Mouse (Mus musculus): ENCODE results near the gene Mrps25. TPM values are rescaled to one million over a fixed set of nuclear protein-coding genes. Genes with fewer than 3 reads are reported as not detected.

Mrps25 gene
- 85.2 and 88.3 TPM in 2 replicates for polyA plus RNA-seq (2015; fragmentation: Nextera tagmentation; extraction: Ambion mirVana)

- Histone ChIP-seq H3K27ac (replicated peaks) (peak within 1 kb of the TSS; percentile 82), H3K27me3 (replicated peaks) (no peaks in the 10 kb centered on the region), H3K9me3 (replicated peaks) (0 out of 2 replicates have a peak, but pooled peaks cover 5% of the 10 kb centered on the region), H3K36me3 (peaks cover 33% of the 10 kb centered on the region), H3K4me2 (peak within 1 kb of the TSS; percentile 80), H3K4me1 (peaks cover 15% of the 10 kb centered on the region), H3K4me3 (replicated peaks) (peak within 1 kb of the TSS; percentile 74), H3K9ac (replicated peaks) (peak within 1 kb of the TSS; percentile 67)
- ATAC-seq (ENCODE audit: low FRiP score), result peak; percentile 93
- under 1% methylated on average over 42 of the region's 42 CpGs for WGBS
Measured at GRCm38 (mm10) chr6:92183621-92184131, at the start of gene Mrps25. Gene Mrps25, minus strand, starts transcription at chr6:92184033.

GRCm38 (mm10) chr6:92231762-92232161 lies 47.9 kb upstream of the Mrps25 start:
- H3K9me3 ChIP-seq (replicated peaks), result no peaks in the 10 kb centered on the region
- no peak overlapping the region for H3K27ac ChIP-seq (replicated peaks)
- no peak overlapping the region for H3K9ac ChIP-seq (replicated peaks)
- H3K4me1 ChIP-seq, result no peaks in the 10 kb centered on the region
- 77% methylated on average over 4 of the region's 4 CpGs for WGBS
- no peaks in the 10 kb centered on the region for H3K27me3 ChIP-seq (replicated peaks)
- no peak for ATAC-seq (ENCODE audit: low FRiP score)
- no peak overlapping the region for H3K4me3 ChIP-seq (replicated peaks)
- no peak overlapping the region for H3K4me2 ChIP-seq
- no peaks in the 10 kb centered on the region for H3K36me3 ChIP-seq

GRCm38 (mm10) chr6:92231356-92231755 lies 47.5 kb upstream of the Mrps25 start:
- Histone ChIP-seq H3K4me1 (no peaks in the 10 kb centered on the region), H3K4me2 (no peak overlapping the region), H3K27ac (replicated peaks) (no peak overlapping the region), H3K9ac (replicated peaks) (no peak overlapping the region), H3K4me3 (replicated peaks) (no peak overlapping the region), H3K36me3 (no peaks in the 10 kb centered on the region), H3K9me3 (replicated peaks) (no peaks in the 10 kb centered on the region), H3K27me3 (replicated peaks) (no peaks in the 10 kb centered on the region)
- ATAC-seq (ENCODE audit: low FRiP score), result no peak
- WGBS, result 78% methylated on average over 1 of the region's 1 CpGs

- no peak for ATAC-seq (ENCODE audit: low FRiP score)
- Histone ChIP-seq H3K27me3 (replicated peaks) (no peaks in the 10 kb centered on the region), H3K4me1 (no peaks in the 10 kb centered on the region), H3K4me3 (replicated peaks) (no peak overlapping the region), H3K9me3 (replicated peaks) (no peaks in the 10 kb centered on the region), H3K36me3 (no peaks in the 10 kb centered on the region), H3K9ac (replicated peaks) (no peak overlapping the region), H3K4me2 (no peak overlapping the region), H3K27ac (replicated peaks) (no peak overlapping the region)
- 87% methylated on average over 2 of the region's 2 CpGs for WGBS
Measured at GRCm38 (mm10) chr6:92229586-92229985, 45.8 kb upstream of the Mrps25 start.

GRCm38 (mm10) chr6:92229103-92229502 lies 45.3 kb upstream of the Mrps25 start:
- H3K4me3 ChIP-seq (replicated peaks), result no peak overlapping the region
- H3K36me3 ChIP-seq, result no peaks in the 10 kb centered on the region
- no peak overlapping the region for H3K27ac ChIP-seq (replicated peaks)
- no peak overlapping the region for H3K4me2 ChIP-seq
- no peak overlapping the region for H3K9ac ChIP-seq (replicated peaks)
- no peaks in the 10 kb centered on the region for H3K27me3 ChIP-seq (replicated peaks)
- ATAC-seq (ENCODE audit: low FRiP score), result no peak
- H3K9me3 ChIP-seq (replicated peaks), result no peaks in the 10 kb centered on the region
- no peaks in the 10 kb centered on the region for H3K4me1 ChIP-seq

- Histone ChIP-seq H3K27me3 (replicated peaks) (no peaks in the 10 kb centered on the region), H3K4me3 (replicated peaks) (no peak overlapping the region), H3K4me1 (no peaks in the 10 kb centered on the region), H3K4me2 (no peak overlapping the region), H3K36me3 (no peaks in the 10 kb centered on the region), H3K27ac (replicated peaks) (no peak overlapping the region), H3K9ac (replicated peaks) (no peak overlapping the region), H3K9me3 (replicated peaks) (no peaks in the 10 kb centered on the region)
- ATAC-seq (ENCODE audit: low FRiP score), result no peak
- 85% methylated on average over 1 of the region's 1 CpGs for WGBS
Measured at GRCm38 (mm10) chr6:92224981-92225380, 41.1 kb upstream of the Mrps25 start.

- H3K27ac ChIP-seq (replicated peaks), result no peak overlapping the region
- no peak overlapping the region for H3K9ac ChIP-seq (replicated peaks)
- WGBS, result 87% methylated on average over 3 of the region's 3 CpGs
- H3K4me1 ChIP-seq, result no peaks in the 10 kb centered on the region
- H3K9me3 ChIP-seq (replicated peaks), result no peaks in the 10 kb centered on the region
- no peak for ATAC-seq (ENCODE audit: low FRiP score)
- no peak overlapping the region for H3K4me3 ChIP-seq (replicated peaks)
- no peaks in the 10 kb centered on the region for H3K36me3 ChIP-seq
- H3K27me3 ChIP-seq (replicated peaks), result no peaks in the 10 kb centered on the region
- no peak overlapping the region for H3K4me2 ChIP-seq
Measured at GRCm38 (mm10) chr6:92222021-92222420, 38.2 kb upstream of the Mrps25 start.

- ATAC-seq (ENCODE audit: low FRiP score), result no peak
- Histone ChIP-seq H3K4me1 (no peaks in the 10 kb centered on the region), H3K9me3 (replicated peaks) (no peaks in the 10 kb centered on the region), H3K36me3 (no peaks in the 10 kb centered on the region), H3K27ac (replicated peaks) (no peak overlapping the region), H3K4me3 (replicated peaks) (no peak overlapping the region), H3K9ac (replicated peaks) (no peak overlapping the region), H3K27me3 (replicated peaks) (no peaks in the 10 kb centered on the region), H3K4me2 (no peak overlapping the region)
- 87% methylated on average over 6 of the region's 6 CpGs for WGBS
Measured at GRCm38 (mm10) chr6:92221604-92222003, 37.8 kb upstream of the Mrps25 start.

- Histone ChIP-seq H3K9ac (replicated peaks) (no peak overlapping the region), H3K27me3 (replicated peaks) (no peaks in the 10 kb centered on the region), H3K4me3 (replicated peaks) (no peak overlapping the region), H3K4me1 (peaks cover 5% of the 10 kb centered on the region; the same call in 1 of the 2 replicates), H3K9me3 (replicated peaks) (no peaks in the 10 kb centered on the region), H3K36me3 (no peaks in the 10 kb centered on the region), H3K4me2 (no peak overlapping the region), H3K27ac (replicated peaks) (no peak overlapping the region)
- 61% methylated on average over 3 of the region's 3 CpGs for WGBS
- no peak for ATAC-seq (ENCODE audit: low FRiP score)
Measured at GRCm38 (mm10) chr6:92219445-92219844, 35.6 kb upstream of the Mrps25 start.

- 10% methylated on average over 35 of the region's 35 CpGs for WGBS
- Histone ChIP-seq H3K9me3 (replicated peaks) (no peaks in the 10 kb centered on the region), H3K27ac (replicated peaks) (peak within 1 kb of the TSS; percentile 95), H3K4me3 (replicated peaks) (peak within 1 kb of the TSS; percentile 85), H3K4me1 (peaks cover 21% of the 10 kb centered on the region), H3K4me2 (peak within 1 kb of the TSS; percentile 92), H3K9ac (replicated peaks) (peak within 1 kb of the TSS; percentile 89), H3K27me3 (replicated peaks) (no peaks in the 10 kb centered on the region), H3K36me3 (peaks cover 13% of the 10 kb centered on the region)
- peak; percentile 95 for ATAC-seq (ENCODE audit: low FRiP score)
Measured at GRCm38 (mm10) chr6:92214773-92215449, 31.1 kb upstream of the Mrps25 start, which contains the start of gene Rbsn. Gene Rbsn, minus strand, starts transcription at chr6:92214925.

- WGBS, result under 1% methylated on average over 48 of the region's 48 CpGs
- ATAC-seq (ENCODE audit: low FRiP score), result peak; percentile 84
- Histone ChIP-seq H3K4me2 (peak overlapping the region; percentile 92), H3K9ac (replicated peaks) (peak overlapping the region; percentile 89), H3K4me3 (replicated peaks) (peak overlapping the region; percentile 85), H3K4me1 (peaks cover 21% of the 10 kb centered on the region), H3K36me3 (peaks cover 20% of the 10 kb centered on the region), H3K9me3 (replicated peaks) (no peaks in the 10 kb centered on the region), H3K27me3 (replicated peaks) (no peaks in the 10 kb centered on the region), H3K27ac (replicated peaks) (peak overlapping the region; percentile 95)
Measured at GRCm38 (mm10) chr6:92214055-92214772, 30.4 kb upstream of the Mrps25 start.

GRCm38 (mm10) chr6:92199414-92199813 lies 15.6 kb upstream of the Mrps25 start:
- 94% methylated on average over 8 of the region's 8 CpGs for WGBS
- H3K4me1 ChIP-seq, result no peaks in the 10 kb centered on the region
- H3K4me3 ChIP-seq (replicated peaks), result no peak overlapping the region
- no peak overlapping the region for H3K27ac ChIP-seq (replicated peaks)
- no peaks in the 10 kb centered on the region for H3K9me3 ChIP-seq (replicated peaks)
- no peak for ATAC-seq (ENCODE audit: low FRiP score)
- peaks cover 78% of the 10 kb centered on the region for H3K36me3 ChIP-seq
- no peak overlapping the region for H3K4me2 ChIP-seq
- no peaks in the 10 kb centered on the region for H3K27me3 ChIP-seq (replicated peaks)
- no peak overlapping the region for H3K9ac ChIP-seq (replicated peaks)

Measured in neural tube, embryonic 15.5 days (tissue).